Mouse (Mus musculus) left cerebral cortex, adult 11 months (tissue): Measurements from ENCODE around the gene Stfa2.
"Not testable (repeated sequence)": the region's sequence is repeated elsewhere in the genome, so short reads cannot be mapped to it uniquely, and the experiment has no call there.

Source experiments
- DNase-seq: peaks from one replicate; pipeline ENCODE4 v3.0.0; 2022; ENCODE audit warnings: low spot score

Stfa2 gene

GRCm38 (mm10) chr16:36408357-36408756 is at the start of gene Stfa2:
TSS of gene Stfa2 (minus strand) at chr16:36408457.
- DNase-seq = no peak

DNA sequence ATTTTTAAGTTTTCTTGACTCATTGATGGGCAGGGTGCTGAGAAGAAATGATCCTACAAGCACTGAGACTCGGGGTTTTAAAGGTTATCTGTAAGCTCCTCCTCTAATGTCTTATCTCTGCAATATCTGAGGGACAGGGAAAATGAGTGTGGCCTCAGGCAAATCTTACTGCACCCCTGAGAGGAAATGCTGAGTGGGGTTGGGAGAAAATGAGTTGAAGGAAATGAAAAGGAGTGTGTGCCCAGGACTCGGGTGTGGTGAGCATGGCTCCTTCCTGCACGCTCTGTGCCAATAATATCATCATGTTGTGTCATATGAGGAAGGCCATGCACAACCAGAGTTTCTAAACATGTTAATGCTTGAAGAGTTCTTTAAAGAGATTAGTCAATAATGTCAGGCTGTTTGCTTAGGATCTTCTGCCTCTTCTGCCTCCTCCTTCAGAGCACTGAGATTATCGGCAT is 47.1 kb upstream of the Stfa2 start, which contains the start of gene Stfa3:
TSS of gene Stfa3 (minus strand) at position 51 of the 461 bp plus-strand sequence.
- no peak for DNase-seq

GRCm38 (mm10) chr16:36420979-36421378 is 12.7 kb upstream of the Stfa2 start:
- not testable (repeated sequence) for DNase-seq

GRCm38 (mm10) chr16:36389060-36389459 is 19.2 kb downstream of the Stfa2 start:
- DNase-seq = no peak

DNA sequence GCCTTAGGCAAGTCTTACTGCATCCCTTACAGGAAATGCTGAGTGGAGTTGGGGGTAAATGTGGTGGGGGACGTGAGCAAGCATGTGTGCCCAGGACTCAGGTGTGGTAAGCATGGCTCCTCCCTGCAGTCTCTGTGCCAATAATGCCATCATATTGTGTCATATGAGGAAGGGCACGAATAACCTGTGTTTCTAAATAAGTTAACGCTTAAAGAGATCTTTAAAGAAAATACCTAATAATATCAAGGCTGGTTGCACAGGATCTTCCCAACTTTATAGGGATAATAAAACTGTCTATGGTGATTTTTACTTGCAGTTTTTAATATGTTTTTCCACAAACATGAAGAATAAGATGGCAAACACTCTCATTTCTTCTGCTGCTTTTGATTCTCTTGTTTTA is 40.6 kb downstream of the Stfa2 start, which contains the start of gene BC100530:
TSS of gene BC100530 (minus strand) at position 101 of the 400 bp plus-strand sequence.
- not testable (repeated sequence) for DNase-seq
